Mouse (Mus musculus) liver, postnatal 0 days (tissue): ENCODE data around the gene Lyrm4.

Source experiments
- CTCF ChIP-seq: sonication (generic); IDR thresholded peaks from 2 replicates; pipeline ENCODE4 v1.5.1; 2016; ENCODE audit warnings: antibody characterized with exemption, low read depth
- EP300 ChIP-seq: IDR thresholded peaks from 2 replicates; pipeline ENCODE4 v1.6.1; 2016; ENCODE audit warnings: antibody characterized with exemption, low read depth, mild to moderate bottlenecking

DNA sequence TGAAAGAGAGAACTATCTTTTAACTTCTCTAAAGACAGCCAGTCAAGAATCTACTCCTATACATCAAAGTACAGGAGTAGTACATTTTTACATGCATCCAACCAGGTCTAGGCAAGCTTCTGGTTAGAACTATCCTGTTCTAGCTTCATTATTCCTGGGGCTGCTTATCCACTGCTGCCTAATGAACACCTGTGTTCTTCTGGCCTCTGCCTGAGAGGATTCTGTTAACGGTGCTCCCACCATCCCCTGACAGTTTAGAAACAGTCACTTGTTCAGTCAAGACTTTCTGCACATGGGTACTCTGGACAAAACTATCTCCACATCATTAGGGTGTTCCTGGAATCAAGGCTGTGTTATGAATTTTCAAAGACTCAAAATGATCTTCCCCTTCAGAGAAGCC lies 60.8 kb downstream of the Lyrm4 start:
- TF ChIP-seq CTCF: no peak
- no peak for TF ChIP-seq EP300
